Mouse (Mus musculus) left cerebral cortex, postnatal 4 days (tissue): ENCODE results near the gene Il17rd. TPM values are rescaled to one million over a fixed set of nuclear protein-coding genes. Genes with fewer than 3 reads are reported as not detected.
A peak's percentile ranks its signal among the peaks of the same experiment; 100 is the strongest.

ENCODE experiments used
- DNase-seq: peaks from one replicate; pipeline ENCODE4 v3.0.0-alpha.2; 2022
- intact Hi-C: fragments of 180-260 bp; cut with DNase I; formaldehyde crosslinking; loops from one replicate; pipeline ENCODE4 v1.15.1; 2025
- total RNA-seq, 2 experiments: library from RNA; stranded (reverse); gene quantifications; 2 replicates each; pipeline ENCODE4 v1.2.3; 2021

Gene Il17rd
- total RNA-seq, 2 experiments from 2014 or later, result 4.7 to 5.4 TPM

DNA sequence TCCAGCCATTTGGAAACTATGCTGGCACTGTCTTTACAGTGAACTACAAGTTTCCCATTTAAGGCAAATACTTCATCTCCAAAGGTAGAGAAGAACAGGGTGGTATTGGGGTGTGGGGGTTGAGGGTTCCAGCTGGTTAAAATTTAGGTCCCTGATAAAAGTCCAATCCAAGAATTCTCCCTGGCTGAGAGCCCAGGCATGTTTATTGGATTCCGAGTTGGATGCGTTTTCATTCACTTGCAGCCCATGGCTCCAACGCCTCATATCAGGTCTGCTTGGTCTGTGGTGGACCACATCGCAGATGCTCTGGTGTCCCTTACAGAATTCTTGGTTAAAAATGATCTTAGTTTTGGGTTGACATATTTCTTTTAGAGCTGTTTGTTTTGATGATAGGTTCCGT, 4.7 kb downstream of the Il17rd start:
- DNase-seq, result no peak
- intact Hi-C loops, result loop anchor here (5.0 kb wide), 1 partner anchor 49 kb away; no protein-coding TSS in a partner anchor

DNA sequence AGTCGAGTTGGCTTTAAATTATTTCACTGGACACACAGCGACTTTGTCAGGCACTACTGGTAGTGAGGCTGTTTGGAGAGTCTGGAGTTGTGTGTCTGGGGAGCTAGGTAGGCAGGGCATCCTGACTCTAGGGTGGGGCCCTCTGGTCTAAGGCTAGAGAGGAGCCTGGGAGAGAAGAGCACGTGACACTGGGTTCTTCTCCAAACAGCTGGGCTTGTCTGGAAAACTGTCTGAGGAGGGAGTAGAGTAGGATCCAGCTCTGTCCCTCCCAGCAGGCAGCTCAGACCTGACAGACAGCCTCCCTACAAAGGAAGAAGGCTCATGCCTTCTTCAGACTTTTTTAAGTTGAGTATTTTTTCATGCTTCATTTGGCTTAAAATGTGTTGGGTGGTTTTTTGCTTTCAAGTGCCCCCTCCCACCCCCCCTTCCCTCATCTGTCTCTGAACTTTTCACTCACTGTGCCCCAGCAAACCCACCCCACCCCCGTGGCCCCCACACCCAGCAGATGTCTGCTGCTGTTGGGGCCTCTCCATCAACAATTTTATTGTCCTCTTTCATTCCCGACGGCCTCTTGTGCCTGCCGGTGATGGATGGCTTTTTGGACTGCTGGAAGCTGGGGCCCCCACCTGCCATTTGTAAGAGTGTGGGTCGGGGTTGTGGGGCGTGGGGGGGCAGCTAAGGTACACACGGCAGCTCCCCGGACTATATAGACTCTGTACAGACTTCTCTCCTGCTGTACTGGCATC, 5.7 kb downstream of the Il17rd start:
- intact Hi-C loops, result loop anchor here (5.0 kb wide), 1 partner anchor 48 kb away; no protein-coding TSS in a partner anchor
- no peak for DNase-seq

DNA sequence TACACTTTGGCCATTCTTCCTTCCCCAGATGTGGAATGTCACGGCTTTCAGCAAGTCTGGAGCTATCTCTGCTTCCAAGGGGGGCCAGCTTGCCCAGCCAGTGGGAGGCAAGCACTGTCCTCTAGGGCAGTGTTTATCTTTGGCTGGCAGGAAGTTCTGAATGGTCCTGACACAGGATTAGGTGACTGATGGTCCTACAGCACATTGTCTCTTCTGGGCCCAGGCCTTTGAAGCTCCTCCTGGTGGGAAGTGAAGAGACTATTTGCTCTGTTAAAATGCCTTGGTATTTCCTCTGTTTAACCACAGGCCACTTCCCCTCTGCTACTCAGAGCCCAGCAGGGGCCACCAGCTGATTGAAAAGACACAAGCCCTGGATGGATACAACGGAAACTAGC, 6.2 kb downstream of the Il17rd start:
- DNase-seq, result no peak
- intact Hi-C loops, result loop anchor here (5.0 kb wide), 1 partner anchor 47 kb away; no protein-coding TSS in a partner anchor

DNA sequence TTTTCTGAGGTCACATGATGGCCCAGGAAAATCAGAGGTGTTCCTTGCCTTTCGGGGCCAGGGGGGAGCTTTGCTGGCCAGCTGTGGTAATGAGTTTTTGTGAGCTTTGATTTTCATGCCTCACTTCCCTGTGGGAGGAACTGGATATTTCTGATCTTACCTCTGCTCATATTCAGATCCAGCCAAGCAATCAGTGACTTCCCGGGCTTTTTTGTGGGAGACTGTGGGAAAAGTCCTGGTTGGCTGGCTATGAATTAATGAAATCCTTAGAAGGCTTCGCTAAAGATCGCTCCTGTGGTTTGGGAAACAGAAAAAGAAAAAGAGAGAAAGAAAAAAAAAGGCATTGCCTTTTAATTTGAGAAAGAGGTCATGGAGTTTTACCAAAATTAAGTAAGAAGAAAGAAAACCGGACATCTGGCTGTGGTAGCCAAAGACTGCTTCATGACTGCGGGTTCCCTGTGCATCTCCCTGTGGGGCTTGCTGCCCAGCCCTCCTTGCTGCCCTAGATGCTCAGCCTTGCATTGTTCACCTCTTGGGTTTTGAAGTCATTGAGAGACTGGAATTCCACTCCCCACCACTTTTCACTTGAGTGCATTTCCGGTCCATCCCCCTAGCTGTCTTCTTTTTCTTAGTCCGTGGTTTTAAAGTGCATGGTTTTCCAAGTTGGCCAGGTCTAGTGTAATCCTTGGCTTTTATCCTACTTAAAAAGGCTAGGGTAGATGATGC, 9.7 kb downstream of the Il17rd start:
- intact Hi-C loops, result no loop called here
- DNase-seq, result no peak

DNA sequence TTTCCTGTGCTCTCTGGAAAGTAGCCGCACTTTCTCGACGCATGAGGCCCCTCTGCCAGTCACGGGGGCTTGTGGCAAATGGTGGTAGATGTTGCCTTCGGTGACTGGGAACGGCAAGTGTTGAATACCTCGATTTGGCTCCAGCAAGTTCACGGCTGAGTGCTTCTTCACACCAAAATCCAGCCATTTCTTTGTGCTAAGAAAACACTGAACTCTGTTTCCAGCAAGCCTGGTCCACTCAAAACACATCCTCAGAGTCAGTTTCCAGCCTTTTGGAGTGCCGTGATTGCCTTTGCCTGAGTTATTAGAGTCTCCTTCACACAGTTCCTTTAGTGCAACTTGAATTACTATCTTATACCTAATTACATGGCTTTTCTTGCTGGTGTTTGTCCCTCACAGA, 11.3 kb downstream of the Il17rd start:
- DNase-seq, result peak; percentile 13
- intact Hi-C loops, result no loop called here

DNA sequence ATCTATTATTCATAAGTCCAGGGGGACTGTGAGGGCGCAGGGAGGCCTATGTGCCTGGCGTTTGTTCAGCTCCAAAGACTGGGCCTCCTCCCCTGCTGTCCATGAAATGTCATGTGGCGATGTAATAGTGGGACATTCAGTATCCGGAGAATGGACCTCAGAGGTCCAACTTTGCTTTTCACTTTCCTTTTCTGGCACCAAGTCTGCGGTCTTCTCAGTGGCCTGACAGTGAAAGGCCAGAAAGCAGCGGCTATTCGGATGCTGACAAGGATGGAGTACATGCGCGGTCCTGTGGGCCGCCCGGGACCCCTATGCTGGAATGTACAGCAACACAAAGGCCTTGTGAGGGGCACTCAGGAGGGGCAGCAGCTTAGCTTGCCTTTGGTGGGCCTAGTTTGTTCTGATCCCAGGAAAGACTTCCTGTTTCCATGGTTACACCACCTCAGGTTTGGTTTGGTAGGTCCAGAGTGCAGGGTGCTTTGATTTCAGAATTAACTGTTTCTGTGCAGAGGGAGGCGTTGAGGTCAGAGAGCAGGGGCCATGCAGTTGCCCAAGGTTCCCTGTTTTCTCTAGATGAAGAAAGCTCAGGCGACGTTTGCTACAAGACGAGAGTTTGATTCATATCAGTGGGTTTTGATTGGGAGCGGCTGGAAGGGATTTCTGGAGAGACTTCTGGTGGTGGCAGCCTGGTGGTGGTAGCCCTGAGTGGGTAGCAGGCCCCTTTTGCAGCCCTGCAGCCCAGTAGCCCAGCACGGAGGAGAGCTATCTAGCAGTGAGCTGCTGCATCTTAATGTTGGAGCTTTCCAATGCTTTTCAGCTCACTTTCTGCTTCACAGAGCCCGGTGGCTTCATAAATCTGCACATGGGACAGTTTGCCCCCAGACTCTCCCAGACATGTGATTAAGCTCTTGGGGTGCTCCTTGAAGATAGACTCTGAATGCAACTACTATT, 12.1 kb downstream of the Il17rd start:
- intact Hi-C loops, result no loop called here
- DNase-seq, result peak; percentile 30

DNA sequence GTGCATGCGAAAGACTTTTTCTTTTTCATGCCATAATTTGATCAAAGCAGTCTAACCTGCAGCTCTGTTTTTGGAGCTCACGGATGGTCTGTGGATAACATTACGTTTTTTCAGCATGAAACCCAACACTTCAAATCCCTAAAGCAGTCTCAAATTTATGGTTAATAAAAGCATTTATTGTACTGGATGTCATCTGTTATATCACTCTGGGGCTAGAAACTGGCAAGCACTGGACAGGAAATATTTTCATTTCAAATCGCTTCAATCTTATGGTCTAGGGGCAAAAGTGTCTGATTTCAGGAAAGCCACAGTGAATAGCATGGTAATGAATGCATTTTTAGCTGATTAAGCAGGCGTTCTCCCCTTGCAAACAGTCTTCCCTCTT, 12.8 kb downstream of the Il17rd start:
- DNase-seq, result no peak
- intact Hi-C loops, result no loop called here

DNA sequence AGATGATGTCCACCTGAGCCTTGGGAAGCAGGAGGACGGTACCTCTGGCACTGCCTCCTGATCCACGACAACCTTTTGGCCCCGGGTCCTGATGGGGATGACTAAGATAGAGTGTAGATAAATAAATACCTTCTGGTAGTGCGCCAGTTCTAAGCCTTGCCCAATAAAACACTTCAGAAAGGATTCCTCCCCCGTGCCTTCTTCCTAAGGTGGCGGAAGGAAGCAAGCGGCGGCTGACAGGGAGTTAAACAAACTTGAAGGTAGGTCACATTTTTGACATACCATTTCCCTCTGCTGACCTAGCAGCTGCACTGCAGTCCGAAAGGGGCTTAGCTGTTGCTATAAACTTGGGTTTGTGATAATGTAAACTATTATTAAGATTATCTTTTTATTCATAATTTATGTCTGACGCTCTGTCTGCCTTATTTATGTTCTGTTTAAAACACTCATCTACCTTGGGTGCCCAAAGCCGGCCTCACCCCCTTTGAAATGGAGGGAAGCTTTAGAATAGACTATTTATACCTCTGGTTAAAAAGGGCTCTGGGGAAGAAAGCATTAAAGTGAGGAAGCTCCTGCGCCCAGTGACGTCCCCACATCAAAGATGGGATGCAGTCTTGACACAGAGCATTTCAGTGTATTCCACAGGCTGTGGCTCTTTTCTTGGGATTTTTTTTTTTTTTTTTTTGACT, 19.9 kb downstream of the Il17rd start:
- intact Hi-C loops, result no loop called here
- no peak for DNase-seq

DNA sequence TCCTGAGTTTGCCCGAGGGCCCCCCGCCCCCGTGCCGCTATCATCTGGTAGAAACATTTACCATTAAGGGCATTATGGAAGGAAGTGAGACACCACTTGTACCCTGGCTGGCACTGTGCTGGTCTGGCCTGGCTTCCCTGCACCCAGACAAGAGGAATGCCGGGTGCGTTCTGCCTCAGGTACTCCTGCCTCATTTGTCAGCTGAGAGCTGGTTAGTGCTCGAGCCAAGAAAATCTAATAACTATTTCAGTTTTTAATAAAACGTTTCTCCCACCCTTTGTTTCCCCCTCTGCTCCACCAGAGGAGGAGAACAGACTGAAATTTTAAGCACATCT, 20.4 kb downstream of the Il17rd start:
- intact Hi-C loops, result no loop called here
- no peak for DNase-seq

DNA sequence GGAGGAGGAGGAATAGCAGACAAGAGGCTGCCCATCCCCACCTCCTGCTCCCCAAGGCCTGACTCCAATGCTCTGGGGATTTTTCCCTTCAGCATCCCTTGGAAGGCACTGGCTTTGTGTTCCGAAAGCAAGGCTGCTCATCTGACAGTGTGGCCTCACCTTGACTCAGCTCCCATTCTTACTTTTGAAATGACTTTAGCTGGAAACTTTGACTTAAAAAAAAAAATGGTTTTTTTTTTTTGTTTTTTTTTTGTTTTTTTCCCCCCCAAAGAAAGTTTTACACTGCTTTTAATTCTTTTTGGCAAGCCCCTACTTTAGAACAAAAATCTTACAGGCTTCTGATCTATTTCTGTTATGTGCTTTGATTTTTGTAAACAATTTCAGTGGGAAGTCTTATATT, 24.6 kb downstream of the Il17rd start:
- no peak for DNase-seq
- intact Hi-C loops, result no loop called here

DNA sequence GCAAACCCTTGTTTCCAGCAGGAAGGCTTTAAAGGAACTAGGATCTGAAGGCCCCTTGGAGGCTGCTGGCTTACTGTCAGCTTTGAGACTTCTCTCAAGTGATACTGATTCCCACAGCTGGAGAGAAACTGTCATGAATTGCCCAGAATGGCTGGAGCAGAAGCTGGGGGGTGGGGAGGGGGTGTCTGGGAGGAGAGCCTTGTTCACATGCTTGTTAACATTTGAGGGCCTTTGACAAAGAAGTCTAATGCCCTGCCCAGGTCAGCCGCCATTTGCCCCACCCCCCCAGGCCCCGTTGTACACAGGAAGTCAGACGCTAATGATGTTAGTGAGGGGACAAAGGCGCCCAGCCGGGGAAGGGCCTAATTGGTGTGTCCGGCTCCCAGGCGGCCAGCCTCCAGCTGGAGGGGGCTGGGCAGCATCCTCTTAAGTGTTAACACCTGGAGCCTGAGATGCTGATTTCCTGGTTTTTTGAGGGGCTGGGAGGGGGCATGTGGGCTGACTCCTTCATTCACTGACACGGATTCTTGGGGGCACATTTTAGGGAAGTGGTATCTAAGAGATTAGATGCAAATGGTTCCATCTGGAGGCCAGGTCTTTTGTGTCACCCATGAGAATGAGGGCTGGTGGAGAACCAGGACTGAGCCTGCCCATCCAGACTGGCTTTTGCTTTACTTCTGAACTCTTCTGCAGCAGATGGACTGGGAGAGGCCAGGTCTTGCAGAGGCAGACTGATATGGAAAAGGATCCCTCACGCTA, 27.6 kb downstream of the Il17rd start:
- peak; percentile 24 for DNase-seq
- intact Hi-C loops, result no loop called here

DNA sequence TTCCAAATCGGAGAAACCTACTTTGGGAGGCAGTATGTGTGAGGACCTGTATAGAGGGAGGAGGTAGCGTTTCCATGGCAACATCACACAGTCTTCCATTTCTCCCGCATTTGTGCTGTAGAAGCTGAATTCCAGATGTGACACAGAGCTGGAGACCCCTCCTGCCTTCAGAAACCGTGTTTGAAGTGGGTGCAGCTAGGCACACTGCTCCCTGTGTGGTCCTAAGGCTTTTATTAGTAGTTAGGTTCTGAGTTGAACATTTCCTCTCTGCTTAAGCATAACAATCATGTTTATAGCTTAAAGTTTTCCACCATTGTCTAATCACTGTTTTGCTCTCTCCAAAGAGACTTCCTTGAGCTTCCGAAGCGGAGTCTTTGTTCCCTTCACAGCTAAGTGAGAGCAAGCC, 29.1 kb downstream of the Il17rd start:
- DNase-seq, result no peak
- intact Hi-C loops, result no loop called here

DNA sequence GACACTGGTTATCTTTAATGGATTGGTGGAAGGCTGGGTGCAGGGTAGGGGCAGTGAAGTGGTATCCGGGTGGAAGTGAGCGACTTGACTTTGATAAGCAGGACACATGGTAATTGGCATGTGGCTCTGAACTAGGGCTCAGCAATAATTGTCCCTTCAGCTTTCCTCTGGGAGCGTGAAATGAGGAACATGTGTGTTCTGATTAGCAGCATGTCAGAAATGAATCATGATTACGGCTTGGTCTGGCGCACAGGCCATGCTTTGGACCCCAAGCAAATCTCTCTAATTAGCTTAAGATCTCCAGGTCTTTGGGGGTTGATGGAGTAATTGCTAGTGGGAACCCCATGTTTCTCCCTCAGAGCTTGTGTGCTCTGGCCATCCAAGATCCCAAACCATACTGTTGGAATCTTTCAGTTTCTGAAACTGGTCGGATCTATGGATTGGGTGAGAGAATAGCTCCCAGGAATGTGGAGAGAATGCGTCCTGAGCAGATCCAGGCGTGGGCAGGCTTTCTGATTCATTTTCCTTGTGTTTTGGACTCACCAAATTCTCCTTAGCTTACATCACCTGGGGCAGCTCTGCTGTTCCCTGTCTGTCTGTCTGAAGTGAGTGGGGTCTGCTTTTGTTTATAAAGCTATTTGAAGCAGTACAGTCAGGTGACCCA, 30.8 kb downstream of the Il17rd start:
- DNase-seq, result no peak
- intact Hi-C loops, result no loop called here

DNA sequence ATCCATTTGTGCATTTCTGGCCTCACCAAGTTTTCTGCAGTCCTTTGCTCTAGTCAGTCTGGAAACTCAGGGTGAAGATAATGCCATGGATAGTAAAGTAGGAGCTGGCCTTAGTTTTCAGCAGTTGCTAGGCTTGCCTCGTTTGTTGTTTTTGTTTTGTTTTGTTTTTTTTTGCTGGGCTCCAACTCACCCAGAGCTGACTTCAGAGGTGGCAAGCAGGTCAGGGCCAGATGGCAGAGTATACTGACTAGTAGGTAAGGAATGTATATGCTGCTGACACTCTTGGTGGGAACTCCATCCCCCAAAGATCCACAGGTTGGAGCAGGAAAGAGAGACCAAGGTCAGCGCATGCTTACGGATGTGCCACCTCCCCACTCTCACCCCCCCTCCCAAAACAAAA, 31.4 kb downstream of the Il17rd start:
- intact Hi-C loops, result no loop called here
- no peak for DNase-seq

DNA sequence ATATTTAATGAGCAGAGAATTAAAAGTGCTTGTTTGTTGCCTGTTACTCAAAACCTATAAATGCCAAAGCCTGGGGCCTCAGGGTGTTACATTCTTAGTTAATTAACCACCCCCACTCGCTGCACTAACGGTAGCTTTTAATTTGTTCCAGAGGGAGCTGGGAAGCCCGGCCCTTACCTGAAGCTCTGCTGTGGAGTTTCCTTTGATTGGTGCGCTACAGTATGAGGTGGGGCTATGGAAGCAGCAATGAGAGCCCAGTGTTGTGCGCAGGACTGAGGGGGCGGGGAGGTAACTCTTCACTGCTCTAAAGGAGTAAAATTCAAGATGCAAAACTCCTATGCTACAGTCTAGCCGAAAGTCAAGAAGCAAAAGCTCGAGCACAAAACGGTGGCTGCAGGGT, 32.0 kb downstream of the Il17rd start:
- DNase-seq, result no peak
- intact Hi-C loops, result no loop called here

DNA sequence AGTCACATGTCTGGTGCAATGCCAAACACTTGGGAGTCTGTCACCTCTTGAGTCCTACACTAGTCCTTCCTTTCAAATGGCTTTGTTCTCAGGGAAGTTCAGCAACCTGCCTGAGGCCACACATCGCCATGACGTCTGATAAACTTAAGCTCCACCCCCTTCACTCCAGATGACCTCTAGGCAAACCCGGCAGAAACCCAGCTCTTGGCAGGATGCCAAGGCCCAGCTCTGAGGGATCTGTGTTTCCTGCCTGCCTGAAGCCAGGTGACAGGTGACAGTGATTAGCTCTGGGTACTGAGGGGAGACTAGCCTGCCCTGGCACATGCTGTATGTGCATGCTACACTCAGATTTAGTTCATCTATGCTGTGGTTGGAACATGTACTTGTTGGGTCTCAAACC, 33.2 kb downstream of the Il17rd start:
- intact Hi-C loops, result no loop called here

DNA sequence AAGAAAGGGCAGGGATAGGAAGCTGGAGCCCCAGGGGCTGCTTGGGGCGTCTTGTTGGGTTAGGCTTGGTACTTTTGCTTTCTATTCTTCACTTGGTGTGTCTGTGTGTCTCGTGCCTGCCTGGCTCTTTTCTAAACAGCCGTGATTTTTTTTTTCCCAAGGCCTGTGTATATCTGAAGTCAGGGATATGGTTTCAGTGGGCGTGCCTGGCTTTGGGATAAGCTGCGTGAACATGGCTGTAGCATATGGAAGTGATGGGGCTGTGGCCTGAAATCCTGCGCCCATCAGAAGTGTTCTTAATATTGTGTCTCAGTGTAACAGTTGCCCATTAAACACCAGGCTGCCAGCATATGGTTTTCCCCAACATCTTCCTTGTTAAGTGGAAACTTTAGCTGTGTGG, 36.3 kb downstream of the Il17rd start:
- DNase-seq, result no peak
- intact Hi-C loops, result no loop called here

More for the DNA sequence above, 33.2 kb downstream of the Il17rd start:
- peak; percentile 13 for DNase-seq

DNA sequence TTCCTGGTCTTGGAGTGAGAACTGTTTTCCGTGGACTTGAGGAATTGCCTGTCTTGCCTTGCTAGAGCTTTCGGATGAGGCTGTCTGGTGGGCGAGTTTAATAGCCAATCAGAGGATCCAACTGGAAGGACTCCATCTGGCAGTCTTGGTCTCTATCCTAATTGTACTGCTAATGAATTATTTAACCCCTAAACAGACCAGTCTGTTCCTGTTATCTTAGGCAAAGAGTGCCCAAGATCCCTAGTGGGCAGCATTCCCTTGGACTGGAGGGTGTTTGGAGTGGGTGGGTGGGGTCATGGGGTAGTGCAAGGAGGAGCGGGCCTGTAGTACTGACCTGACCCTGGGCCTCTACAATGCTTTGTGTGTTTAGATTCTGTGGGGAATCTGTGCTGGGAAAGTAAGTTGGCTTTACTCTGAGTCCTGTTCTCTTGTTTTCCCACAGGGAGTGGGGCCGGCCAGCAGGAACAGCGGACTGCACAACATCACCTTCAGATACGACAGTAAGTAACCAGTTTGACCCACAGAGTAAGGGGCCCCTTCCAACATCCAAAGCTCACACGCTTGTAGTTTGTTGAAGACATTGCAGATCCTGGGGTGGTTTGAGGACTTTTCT, 37.3 kb downstream of the Il17rd start:
- DNase-seq, result peak; percentile 64
- intact Hi-C loops, result no loop called here

DNA sequence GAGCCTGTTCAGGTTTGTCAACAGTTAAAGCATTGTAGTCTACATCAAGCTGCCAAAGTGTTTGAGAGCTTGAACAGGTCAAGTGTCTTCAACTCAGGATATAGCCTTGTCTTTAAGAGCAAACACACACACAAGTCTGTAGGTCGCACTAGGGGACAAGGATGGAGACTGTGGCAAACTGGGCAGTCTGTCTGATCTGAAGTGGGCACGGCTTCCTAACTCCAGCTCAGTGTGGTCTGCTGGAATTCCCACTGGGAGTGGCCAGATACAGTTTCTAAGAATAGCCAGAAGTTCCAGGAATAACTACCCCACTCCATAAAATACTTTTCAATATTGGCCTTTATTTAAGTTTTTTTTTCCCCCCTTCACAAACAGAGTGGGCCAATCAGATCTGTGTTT, 37.8 kb downstream of the Il17rd start:
- intact Hi-C loops, result no loop called here
- no peak for DNase-seq
